Mouse (Mus musculus): ENCODE results near the gene Dnah11. TPM values are rescaled to one million over a fixed set of nuclear protein-coding genes. Genes with fewer than 3 reads are reported as not detected.

Dnah11 gene
- total and polyA plus RNA-seq, 2 experiments from 2014 or later, result 0.17 to 1.9 TPM

GRCm38 (mm10) chr12:117867708-117868564, 330.9 kb downstream of the Dnah11 start:
- H3K4me2 ChIP-seq (ENCODE audit: low read depth), result no peak overlapping the region
- DNase-seq, result no peak
- H3K36me3 ChIP-seq (ENCODE audit: insufficient read depth), result no peaks in the 10 kb centered on the region
- no peaks in the 10 kb centered on the region for H3K27me3 ChIP-seq (ENCODE audit: insufficient read depth, low read length)
- no peak for ATAC-seq
- H3K4me1 ChIP-seq (ENCODE audit: insufficient read depth), result no peaks in the 10 kb centered on the region
- H3K9me3 ChIP-seq (ENCODE audit: low read length), result no peaks in the 10 kb centered on the region
- no peak for TF ChIP-seq CTCF (IDR thresholded peaks at IDR 0.05; ENCODE audit: low read depth)
- no peak overlapping the region for H3K27ac ChIP-seq (ENCODE audit: low read depth, low read length)
- no peak overlapping the region for H3K9ac ChIP-seq
- no peak overlapping the region for H3K4me3 ChIP-seq (ENCODE audit: low read depth, low read length)
- 83% methylated on average over 4 of the region's 4 CpGs for WGBS

DNA sequence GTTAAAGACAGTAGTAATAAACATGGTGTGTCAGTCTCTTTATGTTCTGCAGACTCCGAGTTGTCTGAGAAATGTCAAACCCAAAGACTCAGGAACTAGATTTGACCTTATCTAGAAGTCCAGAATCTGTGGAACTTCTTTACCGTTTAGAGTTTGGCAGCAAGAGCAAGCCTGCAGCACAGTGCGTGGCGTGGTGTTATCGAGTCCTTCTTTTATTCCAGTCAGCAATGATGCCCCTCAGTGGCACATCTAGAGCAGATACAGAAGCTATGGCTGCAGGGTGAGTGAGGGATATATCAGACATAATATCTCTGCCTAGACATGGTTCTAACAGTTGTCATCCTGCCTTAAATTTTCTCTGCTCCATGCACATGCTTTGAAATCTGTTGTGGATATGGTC, 336.2 kb downstream of the Dnah11 start:
- no peak for ATAC-seq
- Histone ChIP-seq H3K4me2 (ENCODE audit: low read depth) (no peak overlapping the region), H3K4me3 (ENCODE audit: low read depth, low read length) (no peak overlapping the region), H3K27me3 (ENCODE audit: insufficient read depth, low read length) (no peaks in the 10 kb centered on the region), H3K9ac (no peak overlapping the region), H3K4me1 (ENCODE audit: insufficient read depth) (no peaks in the 10 kb centered on the region), H3K36me3 (ENCODE audit: insufficient read depth) (no peaks in the 10 kb centered on the region), H3K27ac (ENCODE audit: low read depth, low read length) (no peak overlapping the region), H3K9me3 (ENCODE audit: low read length) (no peaks in the 10 kb centered on the region)
- whole genome bisulfite sequencing, result 91% methylated on average over 5 of the region's 5 CpGs
- DNase-seq, result no peak
- no peak for TF ChIP-seq CTCF (IDR thresholded peaks at IDR 0.05; ENCODE audit: low read depth)

DNA sequence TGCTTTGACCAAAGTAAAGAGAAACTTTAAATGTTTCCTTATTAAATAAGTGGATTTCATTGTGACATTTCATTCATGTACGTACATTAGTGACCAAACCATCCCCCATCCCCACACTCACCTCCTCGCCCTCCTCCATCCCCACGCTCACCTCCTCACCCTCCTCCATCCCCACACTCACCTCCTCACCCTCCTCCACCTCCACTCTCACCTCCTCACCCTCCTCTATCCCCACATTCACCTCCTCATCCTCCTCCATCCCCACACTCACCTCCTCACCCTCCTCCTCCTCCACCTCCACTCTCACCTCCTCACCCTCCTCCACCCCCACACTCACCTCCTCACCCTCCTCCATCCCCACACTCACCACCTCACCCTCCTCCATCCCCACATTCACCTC, 337.6 kb downstream of the Dnah11 start:
- no peak for ATAC-seq
- H3K27ac ChIP-seq (ENCODE audit: low read depth, low read length), result no peak overlapping the region
- H3K4me1 ChIP-seq (ENCODE audit: insufficient read depth), result no peaks in the 10 kb centered on the region
- WGBS, result 66% methylated on average over 3 of the region's 3 CpGs
- no peak for TF ChIP-seq CTCF (IDR thresholded peaks at IDR 0.05; ENCODE audit: low read depth)
- no peak for DNase-seq
- no peaks in the 10 kb centered on the region for H3K36me3 ChIP-seq (ENCODE audit: insufficient read depth)
- H3K9me3 ChIP-seq (ENCODE audit: low read length), result no peaks in the 10 kb centered on the region
- H3K4me2 ChIP-seq (ENCODE audit: low read depth), result no peak overlapping the region
- H3K27me3 ChIP-seq (ENCODE audit: insufficient read depth, low read length), result no peaks in the 10 kb centered on the region
- no peak overlapping the region for H3K4me3 ChIP-seq (ENCODE audit: low read depth, low read length)
- no peak overlapping the region for H3K9ac ChIP-seq

DNA sequence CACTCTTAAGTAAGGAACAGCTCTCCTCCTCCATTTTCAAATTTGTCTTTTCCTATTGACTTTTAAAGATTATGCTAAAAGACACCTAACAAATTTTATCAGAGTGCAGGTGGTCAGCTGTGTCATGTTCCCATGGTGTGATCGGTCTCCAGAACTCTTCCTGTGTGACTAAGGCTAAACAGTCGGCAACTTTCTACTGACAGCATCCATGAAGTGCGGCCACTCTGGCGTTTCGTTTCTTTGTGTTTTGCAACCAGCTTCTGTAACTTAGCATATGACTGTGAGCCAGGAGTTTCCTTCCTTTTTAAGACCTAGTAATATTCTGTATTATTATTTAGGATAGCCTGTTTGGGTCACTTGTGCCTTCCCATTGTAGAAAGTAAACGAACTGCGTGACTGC, 338.0 kb downstream of the Dnah11 start:
- H3K4me1 ChIP-seq (ENCODE audit: insufficient read depth), result no peaks in the 10 kb centered on the region
- H3K36me3 ChIP-seq (ENCODE audit: insufficient read depth), result no peaks in the 10 kb centered on the region
- 71% methylated on average over 7 of the region's 7 CpGs for WGBS
- no peak overlapping the region for H3K4me3 ChIP-seq (ENCODE audit: low read depth, low read length)
- TF ChIP-seq CTCF (IDR thresholded peaks at IDR 0.05; ENCODE audit: low read depth), result no peak
- no peak overlapping the region for H3K4me2 ChIP-seq (ENCODE audit: low read depth)
- no peaks in the 10 kb centered on the region for H3K27me3 ChIP-seq (ENCODE audit: insufficient read depth, low read length)
- no peak overlapping the region for H3K27ac ChIP-seq (ENCODE audit: low read depth, low read length)
- H3K9ac ChIP-seq, result no peak overlapping the region
- ATAC-seq (no peak), DNase-seq (no peak)
- H3K9me3 ChIP-seq (ENCODE audit: low read length), result no peaks in the 10 kb centered on the region

DNA sequence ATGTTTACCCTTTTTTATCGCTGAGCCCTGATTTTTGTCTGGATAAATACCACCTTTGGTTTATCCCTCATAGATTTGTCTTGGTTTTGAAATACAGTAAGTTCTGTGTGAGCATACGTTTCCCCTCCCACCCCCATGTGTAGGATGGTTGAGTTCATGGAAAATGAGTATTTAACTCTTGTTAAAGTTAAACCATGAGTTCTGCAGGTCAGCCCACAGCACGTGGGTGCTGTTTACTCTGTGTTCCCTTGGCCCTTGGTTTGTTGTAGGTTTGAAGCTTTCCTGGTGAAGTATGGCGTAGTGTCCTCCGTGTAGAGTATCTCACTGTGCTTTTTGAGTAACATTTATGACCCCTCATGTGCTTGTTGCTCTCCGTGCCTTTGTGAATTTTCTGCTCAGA, 341.0 kb downstream of the Dnah11 start:
- no peak for DNase-seq
- Histone ChIP-seq H3K36me3 (ENCODE audit: insufficient read depth) (no peaks in the 10 kb centered on the region), H3K4me3 (ENCODE audit: low read depth, low read length) (no peak overlapping the region), H3K9me3 (ENCODE audit: low read length) (no peaks in the 10 kb centered on the region), H3K4me1 (ENCODE audit: insufficient read depth) (no peaks in the 10 kb centered on the region), H3K27me3 (ENCODE audit: insufficient read depth, low read length) (no peaks in the 10 kb centered on the region), H3K4me2 (ENCODE audit: low read depth) (no peak overlapping the region), H3K9ac (no peak overlapping the region), H3K27ac (ENCODE audit: low read depth, low read length) (no peak overlapping the region)
- TF ChIP-seq CTCF (IDR thresholded peaks at IDR 0.05; ENCODE audit: low read depth), result no peak
- no peak for ATAC-seq
- WGBS, result 96% methylated on average over 6 of the region's 6 CpGs

GRCm38 (mm10) chr12:117857023-117857422, 341.8 kb downstream of the Dnah11 start:
- H3K4me2 ChIP-seq (ENCODE audit: low read depth), result no peak overlapping the region
- WGBS, result 61% methylated on average over 9 of the region's 9 CpGs
- DNase-seq (no peak), ATAC-seq (no peak)
- H3K27ac ChIP-seq (ENCODE audit: low read depth, low read length), result no peak overlapping the region
- H3K4me3 ChIP-seq (ENCODE audit: low read depth, low read length), result no peak overlapping the region
- no peaks in the 10 kb centered on the region for H3K36me3 ChIP-seq (ENCODE audit: insufficient read depth)
- H3K9ac ChIP-seq, result no peak overlapping the region
- TF ChIP-seq CTCF (IDR thresholded peaks at IDR 0.05; ENCODE audit: low read depth), result no peak
- H3K27me3 ChIP-seq (ENCODE audit: insufficient read depth, low read length), result no peaks in the 10 kb centered on the region
- no peaks in the 10 kb centered on the region for H3K4me1 ChIP-seq (ENCODE audit: insufficient read depth)
- no peaks in the 10 kb centered on the region for H3K9me3 ChIP-seq (ENCODE audit: low read length)

GRCm38 (mm10) chr12:117853316-117853715, 345.5 kb downstream of the Dnah11 start:
- Histone ChIP-seq H3K27me3 (ENCODE audit: insufficient read depth, low read length) (no peaks in the 10 kb centered on the region), H3K4me1 (ENCODE audit: insufficient read depth) (no peaks in the 10 kb centered on the region), H3K27ac (ENCODE audit: low read depth, low read length) (no peak overlapping the region), H3K9ac (no peak overlapping the region), H3K9me3 (ENCODE audit: low read length) (no peaks in the 10 kb centered on the region), H3K4me2 (ENCODE audit: low read depth) (no peak overlapping the region), H3K36me3 (ENCODE audit: insufficient read depth) (no peaks in the 10 kb centered on the region), H3K4me3 (ENCODE audit: low read depth, low read length) (no peak overlapping the region)
- ATAC-seq (peak; percentile 71), DNase-seq (peak; percentile 74)
- 25% methylated on average over 6 of the region's 6 CpGs for WGBS
- peak; percentile 92 for TF ChIP-seq CTCF (IDR thresholded peaks at IDR 0.05; ENCODE audit: low read depth)
